Mouse (Mus musculus) thymus, adult 2 months (tissue): ENCODE results near the gene Olfr1406. TPM values are rescaled to one million over a fixed set of nuclear protein-coding genes. Genes with fewer than 3 reads are reported as not detected.

Experiments used
- DNase-seq: peaks from one replicate; pipeline ENCODE4 v3.0.0; 2021
- H3K27ac ChIP-seq: fragments of 200-500 bp; 2 replicates; pipeline ENCODE4 v1.5.1; 2012; ENCODE audit warnings: low read length, control low read depth; ENCODE audit not compliant: control insufficient read depth, insufficient read depth
- H3K27me3 ChIP-seq: fragments of 200-500 bp; 2 replicates; pipeline ENCODE4 v1.6.1; 2012; ENCODE audit warnings: mild to moderate bottlenecking, low read length, moderate library complexity, mixed read lengths; ENCODE audit not compliant: control insufficient read depth, insufficient read depth
- H3K36me3 ChIP-seq: fragments of 200-500 bp; 2 replicates; pipeline ENCODE4 v1.6.1; 2012; ENCODE audit warnings: mild to moderate bottlenecking, low read length, moderate library complexity; ENCODE audit not compliant: control insufficient read depth, insufficient read depth
- H3K4me1 ChIP-seq: fragments of 200-500 bp; replicated peaks from 2 replicates; pipeline ENCODE4 v1.6.1; 2012; ENCODE audit warnings: low read length; ENCODE audit not compliant: control insufficient read depth, insufficient read depth
- H3K4me3 ChIP-seq: fragments of 200-500 bp; 2 replicates; pipeline ENCODE4 v1.5.1; 2012; ENCODE audit warnings: mild to moderate bottlenecking, low read length, control low read depth, moderate library complexity; ENCODE audit not compliant: control insufficient read depth, insufficient read depth
- CTCF ChIP-seq: fragments of 200-500 bp; IDR thresholded peaks from 2 replicates; pipeline ENCODE4 v1.5.1; 2012; ENCODE audit warnings: mild to moderate bottlenecking, control low read depth, low read length, moderate library complexity, borderline replicate concordance; ENCODE audit not compliant: control insufficient read depth, poor library complexity, insufficient read depth; ENCODE audit errors: extremely low read depth
- POLR2A ChIP-seq: fragments of 200-500 bp; IDR thresholded peaks from 2 replicates; pipeline ENCODE4 v1.6.1; 2012; ENCODE audit warnings: mild to moderate bottlenecking, low read length, control low read depth, moderate library complexity; ENCODE audit not compliant: control insufficient read depth, poor library complexity, insufficient read depth; ENCODE audit errors: extremely low read depth
- WGBS: fragments of 180-500 bp; shearing (Covaris S2); methylation state at CpG from one replicate; pipeline ENCODE4 v1.1.7; 2018; 5-methylcytosine and 5-hydroxymethylcytosine counted together
- polyA plus RNA-seq: library from polyadenylated mRNA; depleted of rRNA; stranded (reverse); fragments of >200 nt; gene quantifications from 2 replicates; pipeline ENCODE4 v1.2.3, GENCODE M21; 2012; rRNA removed

Gene Olfr1406
- polyA plus RNA-seq, 1 experiment: not detected

DNA sequence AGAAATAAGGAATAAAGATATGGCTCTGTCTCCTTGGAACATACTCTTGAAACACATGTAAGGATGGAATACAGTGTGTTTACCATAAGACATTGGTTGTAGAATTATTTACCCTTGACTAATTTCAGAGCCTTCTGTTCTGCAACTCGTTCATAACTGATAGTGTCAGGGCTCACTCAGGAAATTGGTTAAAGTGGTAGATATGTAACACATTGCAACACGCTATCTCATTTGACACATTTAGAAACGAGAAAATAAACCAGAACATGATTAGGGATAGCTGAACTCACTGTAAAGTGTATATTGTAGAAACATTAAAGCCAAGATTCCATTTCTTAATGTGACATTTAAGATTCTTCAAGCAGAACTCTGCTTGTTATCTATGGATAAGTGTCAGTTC is 1.6 kb upstream of the Olfr1406 start:
- Histone ChIP-seq H3K4me1 (no peaks in the 10 kb centered on the region), H3K36me3 (no peaks in the 10 kb centered on the region), H3K4me3 (no peak overlapping the region), H3K27me3 (no peaks in the 10 kb centered on the region), H3K27ac (no peak overlapping the region)
- WGBS: 74% methylated on average over 3 of the region's 3 CpGs
- DNase-seq: no peak
- no peak for TF ChIP-seq CTCF

DNA sequence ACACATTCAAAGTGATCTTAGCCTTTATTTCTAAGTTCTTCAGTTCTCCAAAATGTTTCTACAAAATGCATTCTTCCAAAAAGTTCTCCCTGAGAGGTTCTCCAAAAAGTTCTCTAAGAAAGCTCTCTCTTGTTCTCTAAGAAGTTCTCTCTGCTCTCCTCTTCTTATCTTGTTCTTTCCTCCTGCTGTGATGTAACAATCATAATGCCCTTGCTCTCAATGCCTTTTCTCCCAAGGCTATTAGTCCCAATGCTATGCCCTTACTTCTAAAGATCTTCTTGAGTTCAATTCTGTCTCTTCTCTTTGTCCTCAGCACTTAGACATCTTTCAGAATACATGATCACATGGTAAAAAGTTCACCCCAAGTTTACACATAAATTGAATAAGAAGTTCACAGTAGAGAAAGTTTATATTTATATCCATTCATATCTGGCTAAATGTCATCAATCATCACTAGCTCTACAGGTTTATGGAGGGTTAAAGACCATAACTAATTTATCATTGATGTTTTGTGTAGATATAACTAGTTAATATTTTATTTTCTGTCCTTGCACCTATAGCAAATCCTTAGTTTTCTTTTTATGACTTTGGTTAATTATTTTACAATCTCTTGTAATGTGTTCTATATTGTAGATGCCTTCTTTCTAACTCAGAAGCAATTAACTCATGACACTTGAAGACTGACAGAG is 16.1 kb downstream of the Olfr1406 start:
- Histone ChIP-seq H3K27ac (no peak overlapping the region), H3K4me1 (no peaks in the 10 kb centered on the region), H3K27me3 (no peaks in the 10 kb centered on the region), H3K36me3 (no peaks in the 10 kb centered on the region), H3K4me3 (no peak overlapping the region)
- DNase-seq: no peak
- TF ChIP-seq CTCF (no peak), POLR2A (no peak)

DNA sequence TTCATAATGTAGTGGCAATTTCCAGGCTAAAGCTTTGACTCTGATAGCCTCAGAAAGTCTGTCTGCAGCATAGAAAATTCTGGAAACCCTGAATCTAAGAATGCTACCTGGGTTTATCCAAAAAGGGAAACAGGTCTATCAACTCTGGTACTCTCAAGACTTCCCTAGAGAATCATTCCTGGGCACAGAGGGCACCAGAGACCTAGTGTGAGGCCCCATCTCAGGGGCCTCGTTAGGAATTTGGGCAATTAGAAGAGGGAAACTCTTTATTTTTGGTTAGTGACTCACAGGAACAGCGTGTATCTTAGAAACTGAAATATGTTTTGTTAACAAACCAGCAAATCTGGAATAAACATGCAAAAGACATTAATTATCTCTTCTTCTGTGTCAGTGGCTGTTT is 53.2 kb downstream of the Olfr1406 start, which contains the start of gene Olfr1408:
TSS of gene Olfr1408 (minus strand) at position 101 of the 400 bp plus-strand sequence.
- H3K36me3 ChIP-seq: no peaks in the 10 kb centered on the region
- H3K4me1 ChIP-seq: no peaks in the 10 kb centered on the region
- no peak for DNase-seq
- TF ChIP-seq CTCF: no peak
- TF ChIP-seq POLR2A: no peak
- 70% methylated on average over 2 of the region's 2 CpGs for WGBS
- no peak within 1 kb of the TSS for H3K4me3 ChIP-seq
- H3K27me3 ChIP-seq: no peaks in the 10 kb centered on the region
- no peak within 1 kb of the TSS for H3K27ac ChIP-seq

Other genes starting within 250 kb of the Olfr1406 start
- not detected in 2 replicates for gene Olfr16, start 240.2 kb downstream of the Olfr1406 start, polyA plus RNA-seq
- not detected in 2 replicates for gene Olfr1408, start 53.3 kb downstream of the Olfr1406 start, polyA plus RNA-seq
- not detected in 2 replicates for gene Olfr218, start 7.2 kb upstream of the Olfr1406 start, polyA plus RNA-seq
- gene Olfr1404, start 21.8 kb upstream of the Olfr1406 start, polyA plus RNA-seq: not detected in 2 replicates
- 0.13 TPM in 1 of 2 replicates, not detected in the other for gene Fcer1a, start 36.6 kb upstream of the Olfr1406 start, polyA plus RNA-seq
- not detected in 2 replicates for gene Olfr418, start 75.4 kb upstream of the Olfr1406 start, polyA plus RNA-seq
- not detected in 2 replicates for gene Mptx2, start 87.1 kb upstream of the Olfr1406 start, polyA plus RNA-seq
- gene Ackr1, start 143.1 kb upstream of the Olfr1406 start, polyA plus RNA-seq: 6.6 and 8.7 TPM in 2 replicates
- 6.5 and 7.4 TPM in 2 replicates for gene Aim2, start 160.2 kb upstream of the Olfr1406 start, polyA plus RNA-seq
- gene Cadm3, start 177.1 kb upstream of the Olfr1406 start, polyA plus RNA-seq: 5.9 and 6.8 TPM in 2 replicates